Mouse (Mus musculus) stomach, embryonic 16.5 days (tissue): Measurements from ENCODE around the gene Neurod6. TPM values are rescaled to one million over a fixed set of nuclear protein-coding genes. Genes with fewer than 3 reads are reported as not detected.

ENCODE experiments used
- ATAC-seq: fragments of 200-750 bp; cut with Nextera tagmentation; 2 replicates; pipeline ENCODE4 v1.8.0; 2017; ENCODE audit warnings: moderate number of reproducible peaks, moderate TSS enrichment; ENCODE audit not compliant: insufficient read depth, low FRiP score
- H3K27ac ChIP-seq: fragments of 300-500 bp; sonication (generic); 2 replicates; pipeline ENCODE4 v1.5.1; 2014; ENCODE audit warnings: low read length
- H3K27me3 ChIP-seq: fragments of 300-500 bp; sonication (generic); 2 replicates; pipeline ENCODE4 v1.6.1; 2014; ENCODE audit warnings: low read length, control low read depth, mixed read lengths; ENCODE audit not compliant: control insufficient read depth, insufficient read depth
- H3K36me3 ChIP-seq: fragments of 300-500 bp; sonication (generic); 2 replicates; pipeline ENCODE4 v1.6.1; 2014; ENCODE audit warnings: low read length; ENCODE audit not compliant: control insufficient read depth, insufficient read depth
- H3K4me1 ChIP-seq: fragments of 300-500 bp; sonication (generic); 2 replicates; pipeline ENCODE4 v1.6.1; 2014; ENCODE audit warnings: low read length, control low read depth, mixed read lengths; ENCODE audit not compliant: control insufficient read depth, insufficient read depth
- H3K4me2 ChIP-seq: fragments of 300-500 bp; sonication (generic); 2 replicates; pipeline ENCODE4 v1.6.1; 2014; ENCODE audit warnings: low read depth, low read length, mixed read lengths
- H3K4me3 ChIP-seq: fragments of 300-500 bp; sonication (generic); replicated peaks from 2 replicates; pipeline ENCODE4 v1.5.1; 2014; ENCODE audit warnings: mild to moderate bottlenecking, low read length
- H3K9ac ChIP-seq: fragments of 300-500 bp; sonication (generic); 2 replicates; pipeline ENCODE4 v1.6.1; 2014; ENCODE audit warnings: low read length
- H3K9me3 ChIP-seq: fragments of 300-500 bp; sonication (generic); replicated peaks from 2 replicates; pipeline ENCODE4 v1.6.1; 2016; ENCODE audit warnings: low read length, control low read depth; ENCODE audit not compliant: control insufficient read depth
- WGBS: fragments of 180-500 bp; shearing (Covaris S2); extraction: QIAGEN DNeasy Blood & Tissue Kit; methylation state at CpG from one replicate; pipeline ENCODE4 v1.1.7; 2014; 5-methylcytosine and 5-hydroxymethylcytosine counted together
- polyA plus RNA-seq: library from polyadenylated mRNA; unstranded; fragments of >200 nt; fragmentation: Nextera tagmentation; extraction: Ambion mirVana; gene quantifications from 2 replicates; pipeline ENCODE4 v1.2.1, GENCODE M21; 2015

Gene Neurod6
- polyA plus RNA-seq, 1 experiment from 2014 or later = not detected

GRCm38 (mm10) chr6:55648886-55649285 lies 32.2 kb downstream of the Neurod6 start:
- Histone ChIP-seq H3K4me2 (no peak overlapping the region), H3K27me3 (no peaks in the 10 kb centered on the region), H3K9me3 (no peaks in the 10 kb centered on the region), H3K36me3 (no peaks in the 10 kb centered on the region), H3K27ac (no peak overlapping the region), H3K4me1 (0 out of 2 replicates have a peak, but pooled peaks cover 3% of the 10 kb centered on the region), H3K4me3 (no peak overlapping the region), H3K9ac (no peak overlapping the region)
- ATAC-seq = no peak
- WGBS = 70% methylated on average over 3 of the region's 3 CpGs

GRCm38 (mm10) chr6:55647771-55648280 lies 33.2 kb downstream of the Neurod6 start:
- H3K9ac ChIP-seq = no peak overlapping the region
- H3K9me3 ChIP-seq = no peaks in the 10 kb centered on the region
- no peak overlapping the region for H3K4me3 ChIP-seq
- H3K4me1 ChIP-seq = 0 out of 2 replicates have a peak, but pooled peaks cover 3% of the 10 kb centered on the region
- 56% methylated on average over 8 of the region's 8 CpGs for WGBS
- H3K36me3 ChIP-seq = no peaks in the 10 kb centered on the region
- no peaks in the 10 kb centered on the region for H3K27me3 ChIP-seq
- no peak overlapping the region for H3K27ac ChIP-seq
- no peak overlapping the region for H3K4me2 ChIP-seq
- no peak for ATAC-seq

- WGBS = 21% methylated on average over 9 of the region's 9 CpGs
- Histone ChIP-seq H3K27ac (no peak overlapping the region), H3K4me2 (no peak overlapping the region), H3K9me3 (no peaks in the 10 kb centered on the region), H3K4me3 (no peak overlapping the region), H3K4me1 (0 out of 2 replicates have a peak, but pooled peaks cover 3% of the 10 kb centered on the region), H3K9ac (no peak overlapping the region), H3K27me3 (no peaks in the 10 kb centered on the region), H3K36me3 (no peaks in the 10 kb centered on the region)
- ATAC-seq = no peak
These were observed 34.1 kb downstream of the Neurod6 start for GRCm38 (mm10) chr6:55646824-55647560.

GRCm38 (mm10) chr6:55646111-55646823 lies 34.8 kb downstream of the Neurod6 start:
- Histone ChIP-seq H3K4me3 (no peak overlapping the region), H3K27me3 (no peaks in the 10 kb centered on the region), H3K36me3 (no peaks in the 10 kb centered on the region), H3K4me1 (0 out of 2 replicates have a peak, but pooled peaks cover 3% of the 10 kb centered on the region), H3K9ac (no peak overlapping the region), H3K27ac (no peak overlapping the region), H3K9me3 (no peaks in the 10 kb centered on the region), H3K4me2 (no peak overlapping the region)
- WGBS = 45% methylated on average over 14 of the region's 14 CpGs
- no peak for ATAC-seq

- H3K9me3 ChIP-seq = no peaks in the 10 kb centered on the region
- no peak overlapping the region for H3K4me3 ChIP-seq
- no peak for ATAC-seq
- 54% methylated on average over 1 of the region's 1 CpGs for WGBS
- H3K27me3 ChIP-seq = no peaks in the 10 kb centered on the region
- no peaks in the 10 kb centered on the region for H3K36me3 ChIP-seq
- H3K27ac ChIP-seq = no peak overlapping the region
- no peak overlapping the region for H3K4me2 ChIP-seq
- no peak overlapping the region for H3K9ac ChIP-seq
- H3K4me1 ChIP-seq = no peaks in the 10 kb centered on the region
These were observed 46.4 kb downstream of the Neurod6 start for GRCm38 (mm10) chr6:55634662-55635061.

Other genes with a start within 250 kb of the Neurod6 start
- gene Adcyap1r1, start 229.3 kb downstream of the Neurod6 start, polyA plus RNA-seq = 8.8 and 8.9 TPM in 2 replicates
- 0.40 and 0.71 TPM in 2 replicates for gene Itprid1, start 155.6 kb upstream of the Neurod6 start, polyA plus RNA-seq